Mouse (Mus musculus): ENCODE data around the gene Parvb. TPM values are rescaled to one million over a fixed set of nuclear protein-coding genes. Genes with fewer than 3 reads are reported as not detected.
"Not testable (repeated sequence)": the region's sequence is repeated elsewhere in the genome, so short reads cannot be mapped to it uniquely, and the experiment has no call there.

Parvb gene
- polyA plus RNA-seq, 1 experiment from 2014 or later = 3.2 TPM

GRCm38 (mm10) chr15:84280309-84280708, 48.5 kb downstream of the Parvb start:
- Histone ChIP-seq H3K9ac (no peak overlapping the region), H3K27ac (no peak overlapping the region), H3K4me2 (no peak overlapping the region), H3K4me3 (no peak overlapping the region), H3K9me3 (no peaks in the 10 kb centered on the region), H3K4me1 (no peaks in the 10 kb centered on the region), H3K27me3 (no peaks in the 10 kb centered on the region), H3K36me3 (no peaks in the 10 kb centered on the region)
- WGBS = 73% methylated on average over 8 of the region's 8 CpGs
- no peak for ATAC-seq (ENCODE audit: insufficient number of reproducible peaks, low FRiP score, low TSS enrichment, low read depth)

- peaks cover 2% of the 10 kb centered on the region; the same call in 1 of the 2 replicates for H3K4me1 ChIP-seq
- no peaks in the 10 kb centered on the region for H3K9me3 ChIP-seq
- no peaks in the 10 kb centered on the region for H3K36me3 ChIP-seq
- ATAC-seq (ENCODE audit: insufficient number of reproducible peaks, low FRiP score, low TSS enrichment, low read depth) = no peak
- no peak overlapping the region for H3K9ac ChIP-seq
- 86% methylated on average over 11 of the region's 11 CpGs for WGBS
- no peaks in the 10 kb centered on the region for H3K27me3 ChIP-seq
- H3K4me3 ChIP-seq = no peak overlapping the region
- no peak overlapping the region for H3K27ac ChIP-seq
- H3K4me2 ChIP-seq = no peak overlapping the region
Measured at GRCm38 (mm10) chr15:84280712-84281347, 49.0 kb downstream of the Parvb start.

- Histone ChIP-seq H3K4me1 (peaks cover 2% of the 10 kb centered on the region; the same call in 1 of the 2 replicates), H3K27me3 (no peaks in the 10 kb centered on the region), H3K4me3 (no peak overlapping the region), H3K27ac (no peak overlapping the region), H3K9me3 (no peaks in the 10 kb centered on the region), H3K36me3 (no peaks in the 10 kb centered on the region), H3K4me2 (no peak overlapping the region), H3K9ac (no peak overlapping the region)
- WGBS = 73% methylated on average over 20 of the region's 20 CpGs
- no peak for ATAC-seq (ENCODE audit: insufficient number of reproducible peaks, low FRiP score, low TSS enrichment, low read depth)
Measured at GRCm38 (mm10) chr15:84282206-84283085, 50.6 kb downstream of the Parvb start.

- no peaks in the 10 kb centered on the region for H3K9me3 ChIP-seq
- 63% methylated on average over 5 of the region's 5 CpGs for WGBS
- no peak overlapping the region for H3K9ac ChIP-seq
- H3K4me2 ChIP-seq = no peak overlapping the region
- H3K27me3 ChIP-seq = no peaks in the 10 kb centered on the region
- no peak overlapping the region for H3K4me3 ChIP-seq
- ATAC-seq (ENCODE audit: insufficient number of reproducible peaks, low FRiP score, low TSS enrichment, low read depth) = no peak
- peaks cover 2% of the 10 kb centered on the region; the same call in 1 of the 2 replicates for H3K4me1 ChIP-seq
- no peaks in the 10 kb centered on the region for H3K36me3 ChIP-seq
- no peak overlapping the region for H3K27ac ChIP-seq
Measured at GRCm38 (mm10) chr15:84284059-84284458, 52.2 kb downstream of the Parvb start.

DNA sequence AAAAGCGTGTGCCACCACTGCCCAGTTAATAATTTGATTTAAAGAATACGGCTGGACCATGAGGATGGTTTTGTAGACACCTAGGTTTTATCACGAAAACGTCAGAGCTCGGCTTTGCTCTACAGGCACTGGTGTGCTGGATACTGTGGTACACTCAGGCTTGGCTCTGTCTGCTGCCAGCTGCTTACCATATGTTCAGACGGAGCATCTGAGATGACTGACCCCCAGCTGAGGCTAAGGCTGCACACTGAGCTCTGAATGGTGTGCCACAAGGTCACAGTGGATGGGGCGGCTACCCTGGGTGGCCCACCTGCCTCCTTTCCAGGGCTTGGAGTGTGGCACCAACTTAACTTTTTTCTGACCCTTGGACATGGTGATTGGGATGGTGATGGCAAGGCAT, 53.6 kb downstream of the Parvb start:
- H3K4me3 ChIP-seq = no peak overlapping the region
- no peaks in the 10 kb centered on the region for H3K36me3 ChIP-seq
- H3K27ac ChIP-seq = no peak overlapping the region
- H3K27me3 ChIP-seq = no peaks in the 10 kb centered on the region
- H3K4me1 ChIP-seq = peaks cover 2% of the 10 kb centered on the region; the same call in 1 of the 2 replicates
- 58% methylated on average over 7 of the region's 7 CpGs for WGBS
- ATAC-seq (ENCODE audit: insufficient number of reproducible peaks, low FRiP score, low TSS enrichment, low read depth) = no peak
- H3K4me2 ChIP-seq = no peak overlapping the region
- H3K9me3 ChIP-seq = no peaks in the 10 kb centered on the region
- H3K9ac ChIP-seq = no peak overlapping the region

- not testable (repeated sequence) for ATAC-seq (ENCODE audit: insufficient number of reproducible peaks, low FRiP score, low TSS enrichment, low read depth); H3K4me2 ChIP-seq; H3K4me3 ChIP-seq; H3K36me3 ChIP-seq; H3K27me3 ChIP-seq; H3K27ac ChIP-seq; H3K9me3 ChIP-seq; H3K4me1 ChIP-seq; H3K9ac ChIP-seq
- 81% methylated on average over 1 of the region's 1 CpGs for WGBS
Measured at GRCm38 (mm10) chr15:84288953-84289352, 57.1 kb downstream of the Parvb start.

- Histone ChIP-seq H3K27me3 (no peaks in the 10 kb centered on the region), H3K36me3 (no peaks in the 10 kb centered on the region), H3K27ac (no peak overlapping the region), H3K4me1 (0 out of 2 replicates have a peak, but pooled peaks cover 5% of the 10 kb centered on the region), H3K9ac (no peak overlapping the region), H3K9me3 (no peaks in the 10 kb centered on the region), H3K4me2 (no peak overlapping the region), H3K4me3 (no peak overlapping the region)
- no peak for ATAC-seq (ENCODE audit: insufficient number of reproducible peaks, low FRiP score, low TSS enrichment, low read depth)
- WGBS = 87% methylated on average over 5 of the region's 5 CpGs
Measured at GRCm38 (mm10) chr15:84291097-84291496, 59.3 kb downstream of the Parvb start.

DNA sequence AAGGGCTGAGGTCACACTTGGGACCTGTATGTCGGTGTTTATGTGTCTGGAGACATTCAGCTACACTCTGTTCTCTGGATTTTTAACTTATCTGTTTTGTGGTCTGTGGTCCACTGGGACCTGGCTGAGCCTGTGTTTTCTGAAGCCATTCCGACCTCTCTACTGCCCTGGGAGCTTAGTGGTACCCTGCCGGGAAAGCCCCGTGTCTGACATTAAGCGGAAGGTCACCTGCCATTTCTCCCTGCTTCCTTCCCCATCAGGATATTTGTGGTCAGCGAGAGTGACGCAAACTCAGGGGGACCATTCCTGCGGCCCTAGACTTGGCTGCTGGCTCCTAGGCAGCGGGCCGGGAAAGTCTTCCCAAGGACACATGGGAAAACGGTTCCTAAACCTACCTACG, 61.7 kb downstream of the Parvb start:
- WGBS = 81% methylated on average over 12 of the region's 12 CpGs
- no peak for ATAC-seq (ENCODE audit: insufficient number of reproducible peaks, low FRiP score, low TSS enrichment, low read depth)
- Histone ChIP-seq H3K36me3 (no peaks in the 10 kb centered on the region), H3K27ac (no peak overlapping the region), H3K27me3 (no peaks in the 10 kb centered on the region), H3K4me3 (no peak overlapping the region), H3K4me2 (no peak overlapping the region), H3K9ac (no peak overlapping the region), H3K4me1 (peaks cover 10% of the 10 kb centered on the region), H3K9me3 (no peaks in the 10 kb centered on the region)

DNA sequence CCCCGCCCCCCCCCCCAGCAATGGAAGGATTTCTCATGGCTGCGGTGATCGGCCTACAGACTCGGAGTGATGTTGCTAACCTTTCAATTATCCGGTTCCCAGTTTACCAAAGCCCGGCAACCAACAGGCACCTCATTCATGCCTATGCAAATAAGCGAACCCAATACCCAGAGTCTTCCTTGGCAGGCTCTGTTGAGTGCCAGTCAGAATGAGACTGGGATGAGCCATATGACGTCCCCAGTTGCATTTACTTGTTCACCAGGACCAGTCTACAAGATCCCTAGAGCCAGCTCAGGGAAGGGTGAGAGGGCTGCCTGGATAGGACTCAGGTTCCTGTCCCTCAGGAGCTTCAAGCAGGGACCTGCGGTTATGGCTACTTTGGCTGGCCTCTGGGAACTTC, 62.5 kb downstream of the Parvb start:
- peaks cover 18% of the 10 kb centered on the region for H3K4me1 ChIP-seq
- no peak for ATAC-seq (ENCODE audit: insufficient number of reproducible peaks, low FRiP score, low TSS enrichment, low read depth)
- H3K27ac ChIP-seq = no peak overlapping the region
- 86% methylated on average over 9 of the region's 9 CpGs for WGBS
- no peak overlapping the region for H3K4me3 ChIP-seq
- no peak overlapping the region for H3K4me2 ChIP-seq
- H3K27me3 ChIP-seq = peaks cover 5% of the 10 kb centered on the region; the same call in 1 of the 2 replicates
- H3K9ac ChIP-seq = no peak overlapping the region
- no peaks in the 10 kb centered on the region for H3K36me3 ChIP-seq
- H3K9me3 ChIP-seq = no peaks in the 10 kb centered on the region

GRCm38 (mm10) chr15:84295225-84295624, 63.4 kb downstream of the Parvb start:
- WGBS = 81% methylated on average over 10 of the region's 10 CpGs
- no peak overlapping the region for H3K9ac ChIP-seq
- H3K36me3 ChIP-seq = no peaks in the 10 kb centered on the region
- no peak overlapping the region for H3K27ac ChIP-seq
- ATAC-seq (ENCODE audit: insufficient number of reproducible peaks, low FRiP score, low TSS enrichment, low read depth) = no peak
- H3K27me3 ChIP-seq = peaks cover 9% of the 10 kb centered on the region; the same call in 1 of the 2 replicates
- H3K9me3 ChIP-seq = no peaks in the 10 kb centered on the region
- H3K4me1 ChIP-seq = peaks cover 26% of the 10 kb centered on the region
- no peak overlapping the region for H3K4me2 ChIP-seq
- H3K4me3 ChIP-seq = no peak overlapping the region

- Histone ChIP-seq H3K9me3 (no peaks in the 10 kb centered on the region), H3K4me1 (peaks cover 47% of the 10 kb centered on the region), H3K27ac (no peak overlapping the region), H3K4me3 (no peak overlapping the region), H3K4me2 (no peak overlapping the region), H3K36me3 (no peaks in the 10 kb centered on the region), H3K9ac (no peak overlapping the region), H3K27me3 (peaks cover 9% of the 10 kb centered on the region; the same call in 1 of the 2 replicates)
- 54% methylated on average over 8 of the region's 8 CpGs for WGBS
- ATAC-seq (ENCODE audit: insufficient number of reproducible peaks, low FRiP score, low TSS enrichment, low read depth) = no peak
Measured at GRCm38 (mm10) chr15:84297454-84297853, 65.6 kb downstream of the Parvb start.

GRCm38 (mm10) chr15:84298804-84299370, 67.0 kb downstream of the Parvb start:
- no peak overlapping the region for H3K4me3 ChIP-seq
- WGBS = 23% methylated on average over 13 of the region's 13 CpGs
- H3K9ac ChIP-seq = no peak overlapping the region
- H3K4me1 ChIP-seq = peaks cover 54% of the 10 kb centered on the region
- H3K9me3 ChIP-seq = no peaks in the 10 kb centered on the region
- no peak overlapping the region for H3K27ac ChIP-seq
- no peak for ATAC-seq (ENCODE audit: insufficient number of reproducible peaks, low FRiP score, low TSS enrichment, low read depth)
- no peak overlapping the region for H3K4me2 ChIP-seq
- no peaks in the 10 kb centered on the region for H3K36me3 ChIP-seq
- H3K27me3 ChIP-seq = peaks cover 9% of the 10 kb centered on the region; the same call in 1 of the 2 replicates
